Mouse (Mus musculus) midbrain, embryonic 13.5 days (tissue): ENCODE data around the gene Sema3b. TPM values are rescaled to one million over a fixed set of nuclear protein-coding genes. Genes with fewer than 3 reads are reported as not detected.

Experiments used
- ATAC-seq: fragments of 200-750 bp; cut with Nextera tagmentation; 2 replicates; pipeline ENCODE4 v1.8.0; 2017; ENCODE audit warnings: mild to moderate bottlenecking, moderate TSS enrichment, moderate library complexity
- H3K27ac ChIP-seq: fragments of 300-500 bp; sonication (generic); 2 replicates; pipeline ENCODE4 v1.5.1; 2015; ENCODE audit warnings: inconsistent platforms, mild to moderate bottlenecking, moderate library complexity
- H3K27me3 ChIP-seq: fragments of 300-500 bp; sonication (generic); 2 replicates; pipeline ENCODE4 v1.6.1; 2015; ENCODE audit warnings: mild to moderate bottlenecking, inconsistent platforms
- H3K36me3 ChIP-seq: fragments of 300-500 bp; sonication (generic); 2 replicates; pipeline ENCODE4 v1.6.1; 2015; ENCODE audit warnings: mild to moderate bottlenecking, inconsistent platforms
- H3K4me1 ChIP-seq: fragments of 300-500 bp; sonication (generic); replicated peaks from 2 replicates; pipeline ENCODE4 v1.6.1; 2015; ENCODE audit warnings: inconsistent platforms
- H3K4me2 ChIP-seq: fragments of 300-500 bp; sonication (generic); replicated peaks from 2 replicates; pipeline ENCODE4 v1.6.1; 2015; ENCODE audit warnings: moderate library complexity, mild to moderate bottlenecking, inconsistent platforms
- H3K4me3 ChIP-seq: fragments of 300-500 bp; sonication (generic); replicated peaks from 2 replicates; pipeline ENCODE4 v1.5.1; 2015; ENCODE audit warnings: mild to moderate bottlenecking, inconsistent platforms
- H3K9ac ChIP-seq: fragments of 300-500 bp; sonication (generic); replicated peaks from 2 replicates; pipeline ENCODE4 v1.6.1; 2015; ENCODE audit warnings: mild to moderate bottlenecking, inconsistent platforms
- H3K9me3 ChIP-seq: fragments of 300-500 bp; sonication (generic); 2 replicates; pipeline ENCODE4 v1.6.1; 2016; ENCODE audit warnings: mild to moderate bottlenecking, inconsistent platforms
- WGBS: fragments of 180-500 bp; shearing (Covaris S2); methylation state at CpG from one replicate; pipeline ENCODE4 v1.1.7; 2015; 5-methylcytosine and 5-hydroxymethylcytosine counted together
- polyA plus RNA-seq: library from polyadenylated mRNA; unstranded; fragments of >200 nt; fragmentation: Nextera tagmentation; extraction: Ambion mirVana; gene quantifications from 2 replicates; pipeline ENCODE4 v1.2.1, GENCODE M21; 2015

Sema3b gene
- polyA plus RNA-seq, 1 experiment from 2014 or later = 2.7 TPM

DNA sequence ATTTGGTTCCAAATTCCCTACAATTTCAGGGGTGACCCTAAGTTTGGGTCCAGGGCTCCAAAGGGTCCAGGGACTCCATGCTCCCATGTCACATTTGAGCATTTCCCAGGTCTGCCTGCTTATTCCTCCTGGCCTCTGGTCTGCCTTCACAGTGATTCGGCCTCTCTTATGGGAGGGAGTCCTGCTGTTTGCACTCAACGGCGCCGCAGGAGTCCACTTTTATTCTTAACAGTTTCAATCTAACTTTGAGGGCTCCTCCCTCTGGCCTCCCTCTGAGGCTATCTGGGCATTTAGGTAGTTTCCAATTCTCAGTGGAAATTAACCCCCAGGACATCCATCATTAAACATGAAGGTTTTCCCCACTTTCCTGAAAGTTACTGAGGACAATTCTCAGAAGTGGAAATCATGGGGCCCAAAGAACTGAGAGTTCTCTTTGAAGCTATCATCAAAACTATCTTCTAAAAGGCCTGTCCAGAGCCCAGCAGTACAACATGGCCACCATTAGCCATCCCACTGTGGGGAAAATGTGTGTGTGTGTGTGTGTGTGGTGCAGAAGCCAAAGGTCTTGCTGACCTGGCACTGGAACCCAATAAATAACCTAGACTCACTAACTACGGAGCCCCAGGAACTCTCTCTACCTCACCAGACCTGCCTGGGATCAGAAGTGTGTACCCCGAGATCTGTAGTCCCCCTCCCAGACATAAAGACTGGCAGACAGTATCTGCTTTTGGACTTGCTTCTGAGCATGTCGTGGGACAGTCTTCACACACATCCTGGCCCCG is 14.6 kb downstream of the Sema3b start:
- H3K4me3 ChIP-seq = no peak overlapping the region
- peaks cover 43% of the 10 kb centered on the region for H3K36me3 ChIP-seq
- no peaks in the 10 kb centered on the region for H3K9me3 ChIP-seq
- H3K4me1 ChIP-seq = 0 out of 2 replicates have a peak, but pooled peaks cover 3% of the 10 kb centered on the region
- WGBS = 80% methylated on average over 8 of the region's 8 CpGs
- no peaks in the 10 kb centered on the region for H3K27me3 ChIP-seq
- H3K9ac ChIP-seq = no peak overlapping the region
- H3K27ac ChIP-seq = no peak overlapping the region
- H3K4me2 ChIP-seq = no peak overlapping the region
- no peak for ATAC-seq

DNA sequence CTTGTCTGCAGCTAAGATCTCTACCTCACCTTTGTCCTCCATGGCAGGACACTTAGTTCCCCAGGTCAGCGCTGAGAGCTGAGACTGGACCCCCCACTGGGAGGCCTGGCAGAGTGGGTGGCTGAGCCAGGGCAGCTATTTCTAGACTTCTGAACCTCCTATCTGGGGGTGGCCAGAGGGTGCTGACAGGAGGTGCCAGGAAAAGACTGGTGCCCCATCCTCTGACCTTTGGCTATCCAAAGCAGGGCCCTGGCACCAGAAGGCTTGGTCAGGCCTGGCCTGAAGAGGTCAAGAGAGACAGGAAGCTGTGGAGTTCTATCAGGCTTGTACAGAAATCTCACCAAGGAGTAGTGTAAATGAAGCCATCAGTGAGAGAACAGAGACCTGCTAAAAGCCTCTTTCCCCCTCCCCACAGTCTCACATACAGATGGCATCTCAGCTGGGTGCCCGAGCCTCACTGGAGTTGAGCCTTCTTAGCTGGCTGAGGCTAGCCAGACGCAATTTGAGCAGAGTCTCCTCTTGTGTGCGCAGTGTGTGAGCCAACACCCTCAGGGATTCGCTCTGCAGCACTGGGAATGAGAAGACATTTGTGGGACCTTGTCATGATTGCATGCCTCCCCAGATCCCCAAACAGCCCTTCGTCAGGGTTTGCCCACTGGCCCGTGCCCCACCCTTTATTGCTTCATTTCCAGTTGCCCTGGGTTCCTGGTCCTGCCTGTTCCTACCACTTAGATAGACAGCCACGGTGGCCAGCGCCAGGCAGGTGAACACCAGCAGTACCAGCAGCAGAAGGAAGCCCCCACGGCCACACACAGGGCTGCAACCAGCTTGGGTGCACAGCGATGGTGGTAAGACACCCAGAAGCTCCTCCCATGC is 15.7 kb downstream of the Sema3b start:
- H3K4me1 ChIP-seq = peaks cover 10% of the 10 kb centered on the region
- no peaks in the 10 kb centered on the region for H3K9me3 ChIP-seq
- WGBS = 85% methylated on average over 11 of the region's 11 CpGs
- no peak overlapping the region for H3K27ac ChIP-seq
- H3K9ac ChIP-seq = no peak overlapping the region
- no peak overlapping the region for H3K4me3 ChIP-seq
- peaks cover 43% of the 10 kb centered on the region for H3K36me3 ChIP-seq
- ATAC-seq = no peak
- H3K4me2 ChIP-seq = no peak overlapping the region
- no peaks in the 10 kb centered on the region for H3K27me3 ChIP-seq

DNA sequence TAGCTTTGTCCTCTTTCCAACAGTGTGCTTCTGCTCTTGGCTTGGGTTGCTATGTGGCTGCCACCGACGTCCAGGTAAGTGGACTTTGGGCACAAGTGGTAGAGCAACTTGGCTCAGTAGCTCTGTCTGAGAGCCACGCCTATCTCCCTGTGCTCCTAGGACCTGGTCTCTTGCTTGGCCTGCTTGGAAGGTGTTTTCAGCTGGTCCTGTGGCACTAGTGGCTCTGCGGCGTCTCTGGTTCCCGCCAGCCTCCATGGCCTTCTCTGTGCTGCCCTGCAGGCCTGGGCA is 18.3 kb downstream of the Sema3b start:
- Histone ChIP-seq H3K4me3 (no peak overlapping the region), H3K4me2 (no peak overlapping the region), H3K9me3 (no peaks in the 10 kb centered on the region), H3K9ac (no peak overlapping the region), H3K27me3 (no peaks in the 10 kb centered on the region), H3K27ac (no peak overlapping the region), H3K4me1 (peaks cover 18% of the 10 kb centered on the region), H3K36me3 (peaks cover 43% of the 10 kb centered on the region)
- WGBS = 96% methylated on average over 6 of the region's 6 CpGs
- ATAC-seq = no peak

DNA sequence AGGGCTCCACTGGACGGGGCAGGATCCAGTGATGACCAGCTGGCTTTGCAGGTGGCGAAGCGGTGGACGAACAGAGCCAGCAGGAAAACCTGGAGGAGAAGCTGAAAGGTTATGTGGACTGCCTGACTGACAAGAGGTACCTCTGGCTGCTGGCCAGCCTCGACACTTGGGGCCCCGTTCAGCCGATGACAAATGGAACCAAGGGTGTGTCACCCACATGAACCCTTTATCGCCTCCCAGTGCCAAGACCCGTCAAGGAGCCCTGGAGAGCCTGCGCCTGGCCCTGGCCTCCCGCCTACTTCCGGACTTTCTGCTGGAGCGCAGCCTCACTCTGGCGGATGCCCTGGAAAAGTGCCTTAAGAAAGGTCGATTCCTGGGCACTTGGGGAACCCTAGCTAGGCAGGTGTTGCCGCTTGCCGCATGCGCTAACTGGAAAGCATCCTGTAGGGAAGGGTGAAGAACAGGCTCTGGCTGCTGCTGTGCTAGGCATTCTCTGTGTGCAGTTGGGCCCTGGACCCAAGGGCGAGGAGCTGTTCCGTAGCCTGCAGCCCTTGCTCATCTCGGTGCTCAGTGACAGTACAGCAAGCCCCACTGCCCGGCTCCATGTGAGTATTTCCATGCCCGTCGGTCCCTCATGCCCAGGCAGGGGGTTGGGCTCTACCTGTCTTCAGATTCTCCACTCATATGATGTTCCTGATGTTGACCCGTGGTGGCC is 18.8 kb downstream of the Sema3b start:
- Histone ChIP-seq H3K9ac (no peak overlapping the region), H3K9me3 (no peaks in the 10 kb centered on the region), H3K36me3 (peaks cover 43% of the 10 kb centered on the region), H3K27me3 (no peaks in the 10 kb centered on the region), H3K4me1 (peaks cover 18% of the 10 kb centered on the region), H3K4me2 (no peak overlapping the region), H3K27ac (no peak overlapping the region), H3K4me3 (no peak overlapping the region)
- no peak for ATAC-seq
- WGBS = 92% methylated on average over 25 of the region's 25 CpGs

DNA sequence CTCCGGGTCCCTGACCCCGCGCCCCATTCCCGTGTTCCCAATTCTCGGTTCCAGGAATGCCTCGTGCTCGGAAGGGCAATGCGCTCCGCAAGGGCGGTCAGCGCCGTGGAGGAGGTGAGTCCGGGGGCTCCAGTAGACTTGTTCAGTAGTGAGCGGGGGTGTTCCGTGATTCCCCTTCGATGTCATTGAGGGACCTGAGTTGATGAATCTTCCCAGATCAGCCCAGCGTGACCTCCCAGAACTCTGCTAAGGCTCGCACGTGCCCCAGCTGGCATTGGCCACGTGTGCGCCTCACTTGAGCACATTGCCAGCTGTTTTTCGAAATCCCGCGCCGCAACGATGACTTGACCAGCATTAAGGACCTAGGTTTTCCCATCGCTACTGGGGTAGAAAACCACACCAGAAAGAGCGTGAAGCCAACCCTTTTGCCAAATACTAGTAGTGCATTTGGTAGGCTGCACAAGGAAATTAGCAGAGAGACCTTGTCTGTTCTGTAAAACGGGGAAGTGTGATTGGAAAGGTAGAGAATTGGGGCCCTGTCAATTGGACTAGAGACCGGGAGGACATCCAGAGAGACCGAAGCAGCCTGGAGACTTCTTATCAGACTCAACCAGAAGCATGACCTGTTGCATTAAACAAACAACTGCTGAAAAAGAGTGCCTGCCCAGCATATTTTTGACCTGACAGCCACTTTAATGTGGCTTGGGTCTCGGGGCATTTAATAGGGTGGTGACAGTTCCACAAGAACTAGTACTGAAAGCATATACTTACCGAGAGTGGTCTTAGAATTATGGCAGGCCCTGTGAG is 21.0 kb downstream of the Sema3b start:
- peak overlapping the region; percentile 30; the same call in 1 of the 2 replicates for H3K27ac ChIP-seq
- H3K9ac ChIP-seq = peak overlapping the region; percentile 65
- no peak for ATAC-seq
- no peaks in the 10 kb centered on the region for H3K9me3 ChIP-seq
- H3K36me3 ChIP-seq = peaks cover 42% of the 10 kb centered on the region
- H3K27me3 ChIP-seq = no peaks in the 10 kb centered on the region
- 7% methylated on average over 33 of the region's 33 CpGs for WGBS
- peaks cover 16% of the 10 kb centered on the region for H3K4me1 ChIP-seq
- peak overlapping the region; percentile 82 for H3K4me2 ChIP-seq
- H3K4me3 ChIP-seq = peak overlapping the region; percentile 78

DNA sequence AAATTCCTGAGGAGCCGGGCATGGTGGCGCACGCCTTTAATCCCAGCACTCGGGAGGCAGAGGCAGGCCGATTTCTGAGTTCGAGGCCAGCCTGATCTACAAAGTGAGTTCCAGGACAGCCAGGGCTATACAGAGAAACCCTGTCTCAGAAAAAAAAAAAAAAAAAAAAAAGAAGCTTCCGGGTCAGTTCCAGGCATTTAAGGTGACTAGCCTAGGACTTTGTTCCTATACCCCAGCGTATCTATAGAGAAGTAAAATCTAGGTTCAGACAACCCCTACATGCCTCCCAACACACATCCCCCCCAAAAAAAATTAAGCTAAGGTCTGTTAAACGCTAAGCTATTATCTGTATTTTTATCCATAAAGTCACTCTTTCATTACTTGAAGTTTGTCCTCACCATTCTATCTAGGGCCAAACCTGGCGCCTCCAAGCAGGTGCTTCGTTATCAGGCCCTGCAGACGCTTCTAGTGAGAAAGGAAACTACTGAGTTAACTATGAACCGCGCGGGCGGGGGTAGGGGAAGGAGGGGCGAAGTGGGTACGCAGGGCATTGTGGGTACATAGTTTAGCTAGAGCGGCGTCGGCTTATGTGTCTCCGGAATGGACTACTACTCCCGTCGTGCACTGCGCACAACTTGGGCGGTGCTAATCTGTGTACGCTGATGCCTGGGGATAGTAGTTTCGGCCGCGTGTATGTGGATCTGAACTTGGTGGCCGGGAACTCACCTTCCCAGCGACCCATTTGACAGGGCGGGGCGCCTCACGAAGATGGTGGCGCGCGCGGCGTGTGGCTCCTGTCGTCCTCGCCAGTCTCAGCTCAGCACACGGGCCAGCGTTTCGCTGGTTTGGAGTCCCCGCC is 21.8 kb downstream of the Sema3b start, which contains the start of gene Ifrd2:
Gene Ifrd2 (plus strand): TSS at position 669 of the 859 bp plus-strand sequence.
- H3K27me3 ChIP-seq = no peaks in the 10 kb centered on the region
- no peaks in the 10 kb centered on the region for H3K9me3 ChIP-seq
- H3K9ac ChIP-seq = peak within 1 kb of the TSS; percentile 65
- peak within 1 kb of the TSS; percentile 82 for H3K4me2 ChIP-seq
- H3K4me1 ChIP-seq = peaks cover 17% of the 10 kb centered on the region
- peak within 1 kb of the TSS; percentile 78 for H3K4me3 ChIP-seq
- peak; percentile 99 for ATAC-seq
- peak within 1 kb of the TSS; percentile 30; the same call in 1 of the 2 replicates for H3K27ac ChIP-seq
- 14% methylated on average over 46 of the region's 46 CpGs for WGBS
- H3K36me3 ChIP-seq = peaks cover 40% of the 10 kb centered on the region

DNA sequence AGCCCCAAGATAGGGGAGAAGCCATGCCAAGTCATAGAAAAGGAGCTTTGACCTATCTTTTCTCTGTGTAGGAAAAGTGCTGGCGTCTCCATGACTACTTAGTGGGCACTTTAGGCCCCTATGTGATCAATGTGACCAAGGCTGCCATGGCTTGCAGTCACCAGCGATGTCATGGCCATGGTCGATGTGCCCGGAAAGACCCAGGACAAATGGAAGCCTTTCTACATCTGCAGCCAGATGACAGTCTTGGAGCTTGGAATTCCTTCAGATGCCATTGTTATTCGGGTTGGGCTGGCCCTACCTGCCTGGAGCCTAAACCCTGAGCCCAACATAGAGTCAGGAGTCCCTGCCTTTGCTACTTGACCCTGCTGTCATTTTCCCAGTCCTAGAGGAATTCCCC is 22.5 kb downstream of the Sema3b start:
- H3K4me3 ChIP-seq = no peak overlapping the region
- H3K4me2 ChIP-seq = no peak overlapping the region
- WGBS = 92% methylated on average over 5 of the region's 5 CpGs
- no peak overlapping the region for H3K27ac ChIP-seq
- H3K9me3 ChIP-seq = no peaks in the 10 kb centered on the region
- no peaks in the 10 kb centered on the region for H3K27me3 ChIP-seq
- H3K9ac ChIP-seq = no peak overlapping the region
- peaks cover 24% of the 10 kb centered on the region for H3K4me1 ChIP-seq
- no peak for ATAC-seq
- peaks cover 35% of the 10 kb centered on the region for H3K36me3 ChIP-seq

DNA sequence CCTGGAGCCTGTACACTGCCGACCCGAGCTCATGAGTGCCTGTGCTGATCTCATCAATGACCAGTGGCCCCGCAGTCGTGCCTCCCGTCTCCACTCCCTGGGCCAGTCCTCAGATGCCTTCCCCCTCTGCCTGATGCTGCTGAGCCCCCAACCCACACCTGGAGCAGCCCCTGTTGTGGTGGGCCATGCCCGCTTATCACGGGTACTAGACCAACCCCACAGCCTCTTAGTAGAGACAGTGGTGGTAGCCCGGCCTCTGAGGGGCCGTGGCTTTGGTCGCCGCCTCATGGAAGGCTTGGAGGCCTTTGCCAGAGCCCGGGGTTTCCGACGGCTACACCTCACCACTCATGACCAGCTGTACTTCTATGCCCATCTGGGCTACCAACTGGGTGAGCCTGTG is 25.9 kb downstream of the Sema3b start:
- WGBS = 92% methylated on average over 14 of the region's 14 CpGs
- H3K4me1 ChIP-seq = peaks cover 41% of the 10 kb centered on the region
- no peak overlapping the region for H3K4me3 ChIP-seq
- H3K4me2 ChIP-seq = no peak overlapping the region
- no peaks in the 10 kb centered on the region for H3K27me3 ChIP-seq
- no peaks in the 10 kb centered on the region for H3K9me3 ChIP-seq
- no peak overlapping the region for H3K27ac ChIP-seq
- no peak for ATAC-seq
- H3K9ac ChIP-seq = no peak overlapping the region
- H3K36me3 ChIP-seq = peaks cover 17% of the 10 kb centered on the region

DNA sequence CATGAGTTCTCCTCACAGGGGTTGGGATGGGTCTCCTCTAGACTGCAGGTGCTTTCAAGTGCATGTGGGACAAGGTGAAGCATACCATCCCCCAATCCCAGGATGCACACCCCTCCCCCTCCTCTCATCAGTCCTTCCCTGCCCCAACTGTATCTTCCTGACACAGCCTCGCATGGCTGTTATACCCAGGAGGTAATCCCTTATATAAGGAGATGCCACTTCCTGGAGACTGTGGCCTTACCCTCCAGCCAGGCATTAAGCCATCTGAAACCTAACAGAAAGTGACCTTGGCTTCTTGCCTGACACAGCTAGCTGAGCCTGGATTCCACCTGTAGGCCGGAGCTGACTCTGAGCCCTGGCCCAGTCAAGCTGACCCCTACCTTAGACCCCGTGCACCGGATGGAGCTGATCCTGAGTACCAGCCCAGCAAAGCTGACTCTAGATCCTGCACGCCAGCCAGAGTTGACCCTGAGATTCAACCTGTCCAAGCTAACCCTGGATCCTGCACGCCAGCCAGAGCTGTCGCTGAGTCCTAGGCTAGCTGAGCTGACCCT is 26.4 kb downstream of the Sema3b start:
- no peak overlapping the region for H3K27ac ChIP-seq
- H3K36me3 ChIP-seq = peaks cover 17% of the 10 kb centered on the region
- no peaks in the 10 kb centered on the region for H3K9me3 ChIP-seq
- ATAC-seq = no peak
- no peak overlapping the region for H3K4me3 ChIP-seq
- WGBS = 91% methylated on average over 7 of the region's 7 CpGs
- 0 out of 2 replicates have a peak overlapping the region, but pooled peaks have one; percentile 0 for H3K4me2 ChIP-seq
- 0 out of 2 replicates have a peak overlapping the region, but pooled peaks have one; percentile 32 for H3K9ac ChIP-seq
- no peaks in the 10 kb centered on the region for H3K27me3 ChIP-seq
- peaks cover 41% of the 10 kb centered on the region for H3K4me1 ChIP-seq

DNA sequence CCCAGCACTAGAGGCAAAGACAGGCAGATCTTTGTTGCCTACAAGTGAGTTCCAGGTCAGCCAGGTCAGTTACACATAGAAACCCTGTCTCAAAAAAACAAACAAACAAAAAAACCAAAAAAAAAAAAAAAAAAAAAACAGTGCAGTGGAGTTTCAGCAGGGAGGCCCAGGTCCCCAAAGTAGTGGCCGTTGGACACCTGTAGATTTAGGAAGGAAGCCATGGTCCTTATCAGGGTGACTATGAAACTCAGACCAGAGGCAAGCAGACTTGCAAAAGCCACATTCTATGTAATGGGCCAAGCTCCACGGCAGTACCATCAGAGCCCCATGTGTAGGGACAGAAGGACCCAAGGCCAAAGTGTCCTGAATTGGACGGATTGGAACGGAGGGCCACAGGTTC is 27.4 kb downstream of the Sema3b start:
- peaks cover 48% of the 10 kb centered on the region for H3K4me1 ChIP-seq
- no peak for ATAC-seq
- peaks cover 17% of the 10 kb centered on the region for H3K36me3 ChIP-seq
- H3K27ac ChIP-seq = no peak overlapping the region
- 84% methylated on average over 4 of the region's 4 CpGs for WGBS
- no peaks in the 10 kb centered on the region for H3K27me3 ChIP-seq
- H3K4me2 ChIP-seq = peak overlapping the region; percentile 97
- peak overlapping the region; percentile 78 for H3K9ac ChIP-seq
- no peaks in the 10 kb centered on the region for H3K9me3 ChIP-seq
- peak overlapping the region; percentile 60 for H3K4me3 ChIP-seq
